Mouse (Mus musculus) bone marrow, adult 2 months (tissue): ENCODE results near the gene Tmbim4. TPM values are rescaled to one million over a fixed set of nuclear protein-coding genes. Genes with fewer than 3 reads are reported as not detected.

Source experiments
- H3K27ac ChIP-seq: fragments of 200-500 bp; 2 replicates; pipeline ENCODE4 v1.5.1; 2012; ENCODE audit warnings: low read depth, mild to moderate bottlenecking, control low read depth, inconsistent platforms, low read length; ENCODE audit not compliant: control insufficient read depth, poor library complexity, insufficient read depth
- H3K4me1 ChIP-seq: fragments of 200-500 bp; 2 replicates; pipeline ENCODE4 v1.6.1; 2011; ENCODE audit warnings: low read length; ENCODE audit not compliant: control insufficient read depth, insufficient read depth
- H3K4me3 ChIP-seq: fragments of 200-500 bp; replicated peaks from 2 replicates; pipeline ENCODE3; 2011; ENCODE audit warnings: mild to moderate bottlenecking, low read depth, low read length, control low read depth; ENCODE audit not compliant: control insufficient read depth
- CTCF ChIP-seq: fragments of 200-500 bp; IDR thresholded peaks from 2 replicates; pipeline ENCODE4 v1.5.1; 2011; ENCODE audit warnings: low read length, control low read depth; ENCODE audit not compliant: control insufficient read depth, insufficient read depth
- POLR2A ChIP-seq: fragments of 200-500 bp; IDR thresholded peaks from 2 replicates; pipeline ENCODE4 v1.6.1; 2011; ENCODE audit warnings: low read depth, mild to moderate bottlenecking, control low read depth, low read length, borderline replicate concordance; ENCODE audit not compliant: control insufficient read depth
- whole genome bisulfite sequencing: fragments of 180-500 bp; shearing (Covaris S2); methylation state at CpG from one replicate; pipeline ENCODE4 v1.1.7; 2018; 5-methylcytosine and 5-hydroxymethylcytosine counted together
- polyA plus RNA-seq: library from polyadenylated mRNA; stranded (reverse); fragments of >200 nt; gene quantifications from 2 replicates; pipeline ENCODE4 v1.2.4, GENCODE M21; 2011; ENCODE audit warnings: low replicate concordance; ENCODE audit not compliant: missing spikeins, insufficient read depth, insufficient read length

Gene Tmbim4
- polyA plus RNA-seq, 1 experiment = 64.9 TPM

- H3K27ac ChIP-seq = no peak overlapping the region
- WGBS = 9% methylated on average over 2 of the region's 2 CpGs
- TF ChIP-seq POLR2A (no peak), CTCF (no peak)
- H3K4me3 ChIP-seq = no peak overlapping the region
- H3K4me1 ChIP-seq = no peaks in the 10 kb centered on the region; the same call in 1 of the 2 replicates
Measured at GRCm38 (mm10) chr10:120183342-120183741, 18.0 kb upstream of the Tmbim4 start.

DNA sequence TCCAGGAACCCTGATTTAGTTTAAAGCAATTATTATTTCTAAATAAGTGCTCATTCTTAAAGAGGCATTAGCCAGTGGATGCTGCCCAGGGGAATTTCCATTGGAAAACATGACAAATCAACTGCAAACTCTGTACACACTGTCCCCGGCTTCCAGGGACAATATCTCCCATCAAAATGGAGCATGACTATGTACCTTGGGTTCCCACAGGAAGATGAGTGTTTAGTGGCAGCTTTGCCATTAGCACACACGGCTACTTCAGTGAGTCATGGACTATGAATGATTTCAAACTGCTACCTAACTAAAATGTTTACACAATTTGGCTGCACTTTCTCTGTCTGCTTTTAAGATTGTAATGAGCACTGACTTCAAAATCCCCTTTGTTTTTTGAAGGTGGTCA lies 12.9 kb upstream of the Tmbim4 start:
- Histone ChIP-seq H3K27ac (no peak overlapping the region), H3K4me1 (peaks cover 3% of the 10 kb centered on the region; the same call in 1 of the 2 replicates), H3K4me3 (no peak overlapping the region)
- no peak for TF ChIP-seq CTCF
- TF ChIP-seq POLR2A = no peak
- 47% methylated on average over 2 of the region's 2 CpGs for WGBS

DNA sequence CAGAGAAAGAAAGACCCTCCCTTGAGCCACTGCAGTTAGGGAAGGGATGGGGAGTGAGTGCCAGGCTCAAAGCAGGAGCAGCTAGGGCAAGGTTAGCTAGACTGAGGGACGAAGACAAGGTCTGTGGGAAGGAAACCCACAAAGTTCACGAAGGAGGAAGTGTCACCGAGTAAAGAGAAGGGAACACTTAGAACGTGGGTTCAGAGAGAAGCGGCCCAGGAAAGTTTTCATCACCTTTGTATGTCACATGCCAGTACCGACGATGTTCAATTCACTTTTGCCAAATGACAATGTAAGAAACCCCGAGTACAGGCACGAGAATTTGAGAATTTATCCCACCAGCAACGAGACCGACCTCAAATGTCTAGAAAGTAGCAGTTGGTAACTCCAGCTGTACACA lies 12.1 kb upstream of the Tmbim4 start:
- under 1% methylated on average over 11 of the region's 11 CpGs for WGBS
- H3K4me3 ChIP-seq = no peak overlapping the region
- 0 out of 2 replicates have a peak overlapping the region, but pooled peaks have one; percentile 3 for H3K27ac ChIP-seq
- H3K4me1 ChIP-seq = peaks cover 4% of the 10 kb centered on the region
- no peak for TF ChIP-seq CTCF
- TF ChIP-seq POLR2A = no peak

- no peak overlapping the region for H3K4me3 ChIP-seq
- TF ChIP-seq CTCF = no peak
- no peak for TF ChIP-seq POLR2A
- H3K4me1 ChIP-seq = peaks cover 4% of the 10 kb centered on the region
- no peak overlapping the region for H3K27ac ChIP-seq
- 8% methylated on average over 6 of the region's 6 CpGs for WGBS
Measured at GRCm38 (mm10) chr10:120189782-120190181, 11.6 kb upstream of the Tmbim4 start.

GRCm38 (mm10) chr10:120191165-120191564 lies 10.2 kb upstream of the Tmbim4 start:
- H3K27ac ChIP-seq = no peak overlapping the region
- H3K4me1 ChIP-seq = peaks cover 4% of the 10 kb centered on the region
- H3K4me3 ChIP-seq = no peak overlapping the region
- WGBS = 38% methylated on average over 6 of the region's 6 CpGs
- TF ChIP-seq POLR2A (no peak), CTCF (no peak)

DNA sequence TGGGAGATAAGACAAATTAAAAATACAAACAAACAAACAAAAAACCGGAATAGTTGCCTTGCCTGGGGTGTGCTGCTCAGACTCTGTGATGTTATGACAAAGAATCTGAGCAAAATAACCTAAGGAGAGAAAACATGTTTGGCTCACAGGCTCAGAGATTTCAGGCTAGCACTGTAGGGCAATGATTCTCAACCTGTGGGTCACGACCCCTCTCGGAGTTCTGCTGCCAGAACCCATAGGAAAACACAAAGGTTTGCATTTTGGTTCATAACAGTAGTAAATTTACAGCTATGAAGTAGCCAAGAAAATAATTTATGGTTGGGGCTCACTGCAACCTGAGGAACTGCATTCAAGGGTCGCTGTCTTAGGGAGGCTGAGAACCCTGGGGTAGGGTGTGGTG lies 9.1 kb upstream of the Tmbim4 start:
- no peak for TF ChIP-seq POLR2A
- TF ChIP-seq CTCF = no peak
- 75% methylated on average over 4 of the region's 4 CpGs for WGBS
- peaks cover 4% of the 10 kb centered on the region for H3K4me1 ChIP-seq

GRCm38 (mm10) chr10:120193255-120193654 lies 8.1 kb upstream of the Tmbim4 start:
- Histone ChIP-seq H3K4me3 (no peak overlapping the region), H3K27ac (peak overlapping the region; percentile 12; the same call in 1 of the 2 replicates), H3K4me1 (peaks cover 7% of the 10 kb centered on the region)
- 6% methylated on average over 8 of the region's 8 CpGs for WGBS
- no peak for TF ChIP-seq POLR2A
- TF ChIP-seq CTCF = no peak

More for the DNA sequence above, 9.1 kb upstream of the Tmbim4 start:
- Histone ChIP-seq H3K27ac (no peak overlapping the region), H3K4me3 (no peak overlapping the region)

GRCm38 (mm10) chr10:120197061-120197835 lies 4.1 kb upstream of the Tmbim4 start:
- WGBS = 56% methylated on average over 14 of the region's 14 CpGs
- peaks cover 4% of the 10 kb centered on the region for H3K4me1 ChIP-seq
- H3K27ac ChIP-seq = no peak overlapping the region
- TF ChIP-seq POLR2A (no peak), CTCF (no peak)
- no peak overlapping the region for H3K4me3 ChIP-seq

GRCm38 (mm10) chr10:120201961-120202402 lies 592 bp downstream of the Tmbim4 start, which contains the start of gene Irak3:
Irak3 (minus strand) TSS chr10:120202130.
- under 1% methylated on average over 13 of the region's 13 CpGs for WGBS
- Histone ChIP-seq H3K4me3 (peak within 1 kb of the TSS; percentile 75), H3K27ac (peak within 1 kb of the TSS; percentile 78), H3K4me1 (peaks cover 5% of the 10 kb centered on the region; the same call in 1 of the 2 replicates)
- TF ChIP-seq POLR2A (no peak), CTCF (peak; percentile 94)
